Mouse (Mus musculus) small intestine, adult 2 months (tissue): ENCODE data around the gene Myh9. TPM values are rescaled to one million over a fixed set of nuclear protein-coding genes. Genes with fewer than 3 reads are reported as not detected.

Source experiments
- H3K27ac ChIP-seq: fragments of 200-500 bp; 2 replicates; pipeline ENCODE4 v1.5.1; 2012; ENCODE audit warnings: low read depth, low read length, control low read depth, inconsistent platforms; ENCODE audit not compliant: insufficient read depth
- H3K27me3 ChIP-seq: fragments of 200-500 bp; 2 replicates; pipeline ENCODE4 v1.6.1; 2012; ENCODE audit warnings: mild to moderate bottlenecking, moderate library complexity, low read length, inconsistent platforms; ENCODE audit not compliant: control insufficient read depth, insufficient read depth
- H3K36me3 ChIP-seq: fragments of 200-500 bp; 2 replicates; pipeline ENCODE4 v1.6.1; 2012; ENCODE audit warnings: mild to moderate bottlenecking, low read length, control low read depth, inconsistent platforms; ENCODE audit not compliant: control insufficient read depth, insufficient read depth
- H3K4me1 ChIP-seq: fragments of 200-500 bp; 2 replicates; pipeline ENCODE4 v1.6.1; 2012; ENCODE audit warnings: low read length, inconsistent platforms, mixed read lengths; ENCODE audit not compliant: control insufficient read depth, insufficient read depth, insufficient read length
- H3K4me3 ChIP-seq: fragments of 200-500 bp; 2 replicates; pipeline ENCODE4 v1.5.1; 2012; ENCODE audit warnings: low read depth, mild to moderate bottlenecking, control low read depth, inconsistent platforms, low read length, moderate library complexity
- CTCF ChIP-seq: fragments of 200-500 bp; IDR thresholded peaks from 2 replicates; pipeline ENCODE4 v1.5.1; 2012; ENCODE audit warnings: low read depth, mild to moderate bottlenecking, control low read depth, inconsistent platforms, low read length, moderate library complexity, mixed read lengths; ENCODE audit not compliant: insufficient replicate concordance, insufficient read length; ENCODE audit errors: extremely low read depth
- POLR2A ChIP-seq: fragments of 200-500 bp; IDR thresholded peaks from 2 replicates; pipeline ENCODE4 v1.6.1; 2012; ENCODE audit warnings: low read depth, mild to moderate bottlenecking, control low read depth, inconsistent platforms, low read length, moderate library complexity
- WGBS: fragments of 180-500 bp; shearing (Covaris S2); methylation state at CpG from one replicate; pipeline ENCODE4 v1.1.7; 2018; 5-methylcytosine and 5-hydroxymethylcytosine counted together
- polyA plus RNA-seq: library from polyadenylated mRNA; depleted of rRNA; stranded (reverse); fragments of >200 nt; gene quantifications from 2 replicates; pipeline ENCODE4 v1.2.3, GENCODE M21; 2012

Myh9 gene
- polyA plus RNA-seq, 1 experiment = 89.4 TPM

GRCm38 (mm10) chr15:77813639-77814375, 28.2 kb downstream of the Myh9 start:
- peaks cover 66% of the 10 kb centered on the region for H3K4me1 ChIP-seq
- WGBS = 17% methylated on average over 6 of the region's 6 CpGs
- TF ChIP-seq CTCF (peak; percentile 40; the same call in 1 of the 2 replicates), POLR2A (no peak)

GRCm38 (mm10) chr15:77812578-77812977, 29.4 kb downstream of the Myh9 start:
- Histone ChIP-seq H3K4me1 (peaks cover 58% of the 10 kb centered on the region), H3K27me3 (no peaks in the 10 kb centered on the region), H3K4me3 (no peak overlapping the region), H3K36me3 (peaks cover 46% of the 10 kb centered on the region), H3K27ac (no peak overlapping the region; the same call in 1 of the 2 replicates)
- 83% methylated on average over 10 of the region's 10 CpGs for WGBS
- TF ChIP-seq CTCF (no peak), POLR2A (no peak)

More at GRCm38 (mm10) chr15:77813639-77814375, 28.2 kb downstream of the Myh9 start:
- H3K27ac ChIP-seq = peak overlapping the region; percentile 81
- H3K4me3 ChIP-seq = no peak overlapping the region
- no peaks in the 10 kb centered on the region for H3K27me3 ChIP-seq
- peaks cover 36% of the 10 kb centered on the region for H3K36me3 ChIP-seq

GRCm38 (mm10) chr15:77811099-77811760, 30.7 kb downstream of the Myh9 start:
- H3K4me1 ChIP-seq = peaks cover 55% of the 10 kb centered on the region
- peaks cover 59% of the 10 kb centered on the region for H3K36me3 ChIP-seq
- WGBS = 64% methylated on average over 11 of the region's 11 CpGs
- no peak for TF ChIP-seq CTCF
- no peak for TF ChIP-seq POLR2A
- no peak overlapping the region for H3K4me3 ChIP-seq
- H3K27ac ChIP-seq = no peak overlapping the region
- no peaks in the 10 kb centered on the region for H3K27me3 ChIP-seq

DNA sequence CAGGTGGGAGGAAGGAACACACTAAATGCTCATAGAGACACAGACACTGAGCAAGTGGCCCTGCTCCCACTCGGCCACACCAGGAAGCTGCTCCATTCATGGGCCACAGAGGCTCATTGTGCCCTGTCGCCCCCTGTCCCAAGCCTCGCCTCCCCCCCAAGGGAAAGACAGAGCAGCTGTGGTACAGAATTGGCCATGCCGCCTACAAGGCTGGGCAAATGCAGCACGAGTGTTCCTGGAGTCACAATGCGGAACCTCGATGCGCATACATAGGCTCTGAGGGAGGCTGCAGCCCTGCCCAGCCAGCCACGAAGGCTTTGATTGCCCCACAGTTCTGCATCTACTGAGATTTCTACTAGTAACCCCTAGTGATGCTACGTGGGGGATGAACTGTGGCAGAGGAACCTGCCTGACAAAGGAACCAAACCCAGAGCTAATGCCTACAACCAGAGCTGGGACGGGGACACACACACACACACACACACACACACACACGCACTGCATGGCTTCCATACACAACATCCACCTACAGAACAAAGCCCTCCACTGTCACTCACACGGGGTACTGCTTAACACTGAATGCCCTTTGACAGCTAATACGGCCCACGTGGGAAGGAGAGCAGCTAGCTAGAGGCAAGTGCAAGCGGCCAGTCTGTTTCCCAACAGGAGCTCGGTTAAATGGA, 31.4 kb downstream of the Myh9 start:
- peaks cover 54% of the 10 kb centered on the region for H3K4me1 ChIP-seq
- H3K4me3 ChIP-seq = no peak overlapping the region
- H3K27ac ChIP-seq = no peak overlapping the region
- no peak for TF ChIP-seq POLR2A
- TF ChIP-seq CTCF = no peak
- no peaks in the 10 kb centered on the region for H3K27me3 ChIP-seq
- 59% methylated on average over 17 of the region's 17 CpGs for WGBS
- peaks cover 65% of the 10 kb centered on the region for H3K36me3 ChIP-seq

DNA sequence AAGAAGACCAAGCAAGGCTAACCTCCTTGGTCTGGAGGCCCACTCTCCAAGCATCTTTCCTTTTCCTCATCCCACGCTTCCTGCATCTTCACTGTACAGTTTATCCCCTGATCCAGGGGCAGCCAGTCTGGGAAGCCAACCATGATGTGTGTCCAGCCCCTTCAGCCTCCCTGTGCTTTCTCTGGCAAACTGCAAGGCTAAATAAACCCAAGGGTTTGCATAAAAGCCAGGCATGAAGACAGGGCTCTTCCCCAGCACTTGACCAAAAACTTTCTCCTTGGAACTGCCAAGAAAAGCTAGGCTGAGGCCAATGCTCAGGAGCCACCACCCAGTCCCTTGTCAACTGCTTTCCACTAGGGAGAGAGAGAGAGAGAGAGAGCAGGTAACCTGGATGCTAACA, 32.5 kb downstream of the Myh9 start:
- Histone ChIP-seq H3K4me1 (peaks cover 53% of the 10 kb centered on the region), H3K36me3 (peaks cover 73% of the 10 kb centered on the region), H3K27me3 (no peaks in the 10 kb centered on the region), H3K27ac (no peak overlapping the region), H3K4me3 (no peak overlapping the region)
- TF ChIP-seq POLR2A = no peak
- TF ChIP-seq CTCF = no peak
- 100% methylated on average over 1 of the region's 1 CpGs for WGBS

GRCm38 (mm10) chr15:77807264-77807585, 34.8 kb downstream of the Myh9 start:
- H3K4me3 ChIP-seq = no peak overlapping the region
- 37% methylated on average over 7 of the region's 7 CpGs for WGBS
- no peaks in the 10 kb centered on the region for H3K27me3 ChIP-seq
- H3K36me3 ChIP-seq = peaks cover 83% of the 10 kb centered on the region
- peak overlapping the region; percentile 73 for H3K27ac ChIP-seq
- no peak for TF ChIP-seq CTCF
- no peak for TF ChIP-seq POLR2A
- H3K4me1 ChIP-seq = peaks cover 39% of the 10 kb centered on the region

DNA sequence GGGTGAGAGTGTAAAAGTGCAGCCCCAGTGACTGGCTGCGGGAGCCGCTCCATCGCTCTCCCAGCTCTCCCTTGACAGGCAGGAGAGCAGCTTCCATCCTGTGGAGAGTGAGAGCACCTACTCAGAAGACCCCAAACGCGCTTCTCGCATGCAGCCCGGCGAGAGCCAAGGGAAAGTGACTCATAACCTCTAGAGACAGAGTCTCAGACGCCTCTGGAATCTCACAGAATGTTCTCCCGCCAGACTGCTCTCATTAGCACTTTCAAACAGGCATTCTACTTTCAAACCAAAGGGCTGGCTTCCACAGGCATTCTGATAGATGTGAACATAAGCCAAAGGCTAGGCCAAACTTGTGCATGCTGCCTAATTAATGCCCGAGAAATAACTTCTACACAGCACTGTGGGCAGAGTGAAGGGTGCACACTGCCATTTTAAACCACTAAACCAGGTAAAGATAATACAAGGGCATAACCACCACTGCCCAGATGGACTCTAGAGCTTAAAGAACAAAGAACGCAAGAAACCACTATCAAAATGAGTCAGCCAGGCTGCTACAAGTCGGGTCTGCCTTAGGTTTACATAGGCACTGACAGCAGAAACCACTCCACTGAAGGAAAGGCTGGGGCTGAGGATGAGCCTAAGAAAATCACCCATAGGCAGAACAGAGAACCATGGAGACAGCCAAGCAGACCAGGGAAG, 35.3 kb downstream of the Myh9 start:
- Histone ChIP-seq H3K27ac (peak overlapping the region; percentile 73), H3K4me1 (peaks cover 39% of the 10 kb centered on the region), H3K4me3 (no peak overlapping the region), H3K27me3 (no peaks in the 10 kb centered on the region), H3K36me3 (peaks cover 81% of the 10 kb centered on the region)
- TF ChIP-seq POLR2A (no peak), CTCF (no peak)
- WGBS = 65% methylated on average over 13 of the region's 13 CpGs
